Mouse (Mus musculus) heart, adult 2 months (tissue): Measurements from ENCODE around the gene Ckmt1. TPM values are rescaled to one million over a fixed set of nuclear protein-coding genes. Genes with fewer than 3 reads are reported as not detected.
"Not testable (repeated sequence)": the region's sequence is repeated elsewhere in the genome, so short reads cannot be mapped to it uniquely, and the experiment has no call there.

Experiments
- DNase-seq, 2 experiments: peaks; one replicate each; pipeline ENCODE4 v3.0.0; 2021
- H3K27ac ChIP-seq: fragments of 200-600 bp; 2 replicates; pipeline ENCODE4 v1.8.1; 2022
- H3K27me3 ChIP-seq: fragments of 200-500 bp; 2 replicates; pipeline ENCODE4 v1.6.1; 2012; ENCODE audit warnings: mild to moderate bottlenecking, low read length, inconsistent platforms, mixed read lengths; ENCODE audit not compliant: control insufficient read depth, insufficient read depth
- H3K36me3 ChIP-seq: fragments of 200-500 bp; 2 replicates; pipeline ENCODE4 v1.6.1; 2012; ENCODE audit warnings: low read length, inconsistent platforms; ENCODE audit not compliant: control insufficient read depth, insufficient read depth
- H3K4me1 ChIP-seq: fragments of 200-500 bp; 2 replicates; pipeline ENCODE4 v1.6.1; 2011; ENCODE audit warnings: low read length; ENCODE audit not compliant: control insufficient read depth, insufficient read depth
- H3K4me3 ChIP-seq: fragments of 200-600 bp; 2 replicates; pipeline ENCODE4 v1.8.1; 2022
- H3K79me2 ChIP-seq: fragments of 200-500 bp; replicated peaks from 2 replicates; pipeline ENCODE4 v1.6.1; 2012; ENCODE audit warnings: mild to moderate bottlenecking, inconsistent platforms, low read length, moderate library complexity, mixed read lengths; ENCODE audit not compliant: control insufficient read depth, insufficient read depth
- H3K9ac ChIP-seq: fragments of 200-500 bp; 2 replicates; pipeline ENCODE4 v1.6.1; 2012; ENCODE audit warnings: low read depth, mild to moderate bottlenecking, control low read depth, inconsistent platforms, low read length, mixed read lengths
- CTCF ChIP-seq: fragments of 200-600 bp; IDR thresholded peaks from 2 replicates; pipeline ENCODE4 v1.8.1; 2022; ENCODE audit warnings: antibody characterized with exemption, mild to moderate bottlenecking, moderate library complexity
- EP300 ChIP-seq: fragments of 200-500 bp; IDR thresholded peaks from 2 replicates; pipeline ENCODE4 v1.6.1; 2011; ENCODE audit warnings: low read depth, low read length, control low read depth; ENCODE audit not compliant: insufficient read depth
- POLR2A ChIP-seq: fragments of 200-500 bp; IDR thresholded peaks from 2 replicates; pipeline ENCODE4 v1.6.1; 2011; ENCODE audit warnings: mild to moderate bottlenecking, low read depth, low read length, control low read depth; ENCODE audit not compliant: insufficient read depth
- WGBS: fragments of 180-500 bp; shearing (Covaris S2); methylation state at CpG from one replicate; pipeline ENCODE4 v1.1.7; 2018; 5-methylcytosine and 5-hydroxymethylcytosine counted together
- intact Hi-C: fragments of 180-260 bp; cut with DNase I; formaldehyde crosslinking; loops from one replicate; pipeline ENCODE4 v1.15.1; 2025
- polyA plus RNA-seq: library from polyadenylated mRNA; depleted of rRNA; stranded (reverse); fragments of >200 nt; gene quantifications from 2 replicates; pipeline ENCODE4 v1.2.3, GENCODE M21; 2012
- total RNA-seq, 2 experiments: library from RNA; stranded (reverse); gene quantifications; 2 replicates each; pipeline ENCODE4 v1.2.3; 2021

Ckmt1 gene
- total and polyA plus RNA-seq, 3 experiments = 1.0 to 5.3 (median 2.1) TPM

GRCm38 (mm10) chr2:121359461-121359860 lies 1.9 kb downstream of the Ckmt1 start:
- H3K27ac ChIP-seq = no peak overlapping the region
- no peak overlapping the region for H3K9ac ChIP-seq
- no peaks in the 10 kb centered on the region for H3K79me2 ChIP-seq
- TF ChIP-seq POLR2A (no peak), EP300 (no peak), CTCF (no peak)
- no peaks in the 10 kb centered on the region for H3K4me1 ChIP-seq
- H3K27me3 ChIP-seq = peaks cover 10% of the 10 kb centered on the region
- intact Hi-C loops = loop anchor here (5.0 kb wide), 2 partner anchors 87 to 172 kb away; partner anchors contain the start of gene Trp53bp1
- WGBS = 57% methylated on average over 4 of the region's 4 CpGs
- no peak for DNase-seq
- H3K36me3 ChIP-seq = no peaks in the 10 kb centered on the region
- no peak overlapping the region for H3K4me3 ChIP-seq

- no peaks in the 10 kb centered on the region for H3K36me3 ChIP-seq
- H3K27ac ChIP-seq = no peak overlapping the region
- DNase-seq = no peak
- intact Hi-C loops = no loop called here
- no peak overlapping the region for H3K4me3 ChIP-seq
- H3K79me2 ChIP-seq = no peaks in the 10 kb centered on the region
- TF ChIP-seq EP300 = no peak
- TF ChIP-seq CTCF = no peak
- H3K27me3 ChIP-seq = peaks cover 7% of the 10 kb centered on the region
- no peak overlapping the region for H3K9ac ChIP-seq
- no peaks in the 10 kb centered on the region for H3K4me1 ChIP-seq
- 78% methylated on average over 3 of the region's 3 CpGs for WGBS
These were observed 6.1 kb downstream of the Ckmt1 start for GRCm38 (mm10) chr2:121363656-121364055.

GRCm38 (mm10) chr2:121368831-121369230 lies 11.3 kb downstream of the Ckmt1 start:
- no peak overlapping the region for H3K27ac ChIP-seq
- TF ChIP-seq CTCF = no peak
- TF ChIP-seq POLR2A = no peak
- no peak for TF ChIP-seq EP300
- no peak for DNase-seq
- H3K79me2 ChIP-seq = no peaks in the 10 kb centered on the region
- intact Hi-C loops = no loop called here
- 43% methylated on average over 2 of the region's 2 CpGs for WGBS
- H3K9ac ChIP-seq = no peak overlapping the region
- no peaks in the 10 kb centered on the region for H3K36me3 ChIP-seq
- no peaks in the 10 kb centered on the region for H3K4me1 ChIP-seq
- no peak overlapping the region for H3K4me3 ChIP-seq
- no peaks in the 10 kb centered on the region for H3K27me3 ChIP-seq

GRCm38 (mm10) chr2:121370921-121371320 lies 13.4 kb downstream of the Ckmt1 start:
- no peak for DNase-seq
- WGBS = 85% methylated on average over 5 of the region's 5 CpGs
- no peaks in the 10 kb centered on the region for H3K79me2 ChIP-seq
- H3K36me3 ChIP-seq = no peaks in the 10 kb centered on the region
- TF ChIP-seq CTCF (no peak), EP300 (no peak), POLR2A (no peak)
- H3K27ac ChIP-seq = no peak overlapping the region
- H3K27me3 ChIP-seq = no peaks in the 10 kb centered on the region
- H3K4me1 ChIP-seq = no peaks in the 10 kb centered on the region
- intact Hi-C loops = no loop called here
- H3K9ac ChIP-seq = no peak overlapping the region
- no peak overlapping the region for H3K4me3 ChIP-seq

GRCm38 (mm10) chr2:121372266-121372665 lies 14.8 kb downstream of the Ckmt1 start:
- Histone ChIP-seq H3K9ac (no peak overlapping the region), H3K4me3 (no peak overlapping the region), H3K27ac (no peak overlapping the region), H3K36me3 (no peaks in the 10 kb centered on the region), H3K79me2 (no peaks in the 10 kb centered on the region), H3K4me1 (no peaks in the 10 kb centered on the region), H3K27me3 (no peaks in the 10 kb centered on the region)
- WGBS = 57% methylated on average over 3 of the region's 3 CpGs
- intact Hi-C loops = no loop called here
- TF ChIP-seq POLR2A (no peak), EP300 (no peak), CTCF (no peak)
- DNase-seq = no peak

- WGBS = 35% methylated on average over 2 of the region's 2 CpGs
- H3K27ac ChIP-seq = no peak overlapping the region
These were observed 17.3 kb downstream of the Ckmt1 start for GRCm38 (mm10) chr2:121374766-121375165.

GRCm38 (mm10) chr2:121386961-121387575 lies 29.6 kb downstream of the Ckmt1 start, which contains the start of gene Strc:
Strc (minus strand) TSS chr2:121387168.
- 95% methylated on average over 17 of the region's 17 CpGs for WGBS
- intact Hi-C loops, DNase-seq, H3K27ac ChIP-seq, H3K9ac ChIP-seq, H3K4me3 ChIP-seq, H3K27me3 ChIP-seq, H3K4me1 ChIP-seq, H3K36me3 ChIP-seq, H3K79me2 ChIP-seq: not testable (repeated sequence)

More at GRCm38 (mm10) chr2:121374766-121375165, 17.3 kb downstream of the Ckmt1 start:
- H3K9ac ChIP-seq = no peak overlapping the region
- no peaks in the 10 kb centered on the region for H3K36me3 ChIP-seq
- H3K27me3 ChIP-seq = no peaks in the 10 kb centered on the region
- no peak for TF ChIP-seq EP300
- no peak for TF ChIP-seq POLR2A
- TF ChIP-seq CTCF = no peak
- no peaks in the 10 kb centered on the region for H3K4me1 ChIP-seq
- no peak for DNase-seq
- intact Hi-C loops = no loop called here
- H3K79me2 ChIP-seq = no peaks in the 10 kb centered on the region
- H3K4me3 ChIP-seq = no peak overlapping the region
